Mouse (Mus musculus): ENCODE results near the gene Gimap7.
"Not testable (repeated sequence)": the region's sequence is repeated elsewhere in the genome, so short reads cannot be mapped to it uniquely, and the experiment has no call there.

Gene Gimap7

GRCm38 (mm10) chr6:48718455-48718854 is at the start of gene Gimap7, which contains the start of gene Gm28053:
Gimap7 (plus strand) TSS chr6:48718621.
Gm28053 (plus strand) TSS chr6:48718607.
- DNase-seq (ENCODE audit: extremely low spot score): no peak

- DNase-seq (ENCODE audit: extremely low spot score): no peak
Measured at GRCm38 (mm10) chr6:48669446-48669969, 48.9 kb upstream of the Gimap7 start.

- no peak for DNase-seq (ENCODE audit: extremely low spot score)
Measured at GRCm38 (mm10) chr6:48674291-48675058, 43.9 kb upstream of the Gimap7 start.

- no peak for DNase-seq (ENCODE audit: extremely low spot score)
Measured at GRCm38 (mm10) chr6:48675400-48675930, 43.0 kb upstream of the Gimap7 start.

GRCm38 (mm10) chr6:48675931-48676859 is 42.2 kb upstream of the Gimap7 start, which contains the start of gene Gimap9:
Gimap9 (plus strand) TSS chr6:48676129.
- peak; percentile 45 for DNase-seq (ENCODE audit: extremely low spot score)

GRCm38 (mm10) chr6:48676860-48677415 is 41.5 kb upstream of the Gimap7 start:
- no peak for DNase-seq (ENCODE audit: extremely low spot score)

GRCm38 (mm10) chr6:48677492-48678345 is 40.7 kb upstream of the Gimap7 start:
- DNase-seq (ENCODE audit: extremely low spot score): no peak

GRCm38 (mm10) chr6:48678391-48678790 is 40.0 kb upstream of the Gimap7 start:
- DNase-seq (ENCODE audit: extremely low spot score): no peak

GRCm38 (mm10) chr6:48679701-48680100 is 38.7 kb upstream of the Gimap7 start:
- DNase-seq (ENCODE audit: extremely low spot score): no peak

GRCm38 (mm10) chr6:48680421-48680820 is 38.0 kb upstream of the Gimap7 start:
- DNase-seq (ENCODE audit: extremely low spot score): no peak

GRCm38 (mm10) chr6:48681472-48682090 is 36.8 kb upstream of the Gimap7 start:
- no peak for DNase-seq (ENCODE audit: extremely low spot score)

GRCm38 (mm10) chr6:48682271-48682670 is 36.1 kb upstream of the Gimap7 start:
- no peak for DNase-seq (ENCODE audit: extremely low spot score)

- not testable (repeated sequence) for DNase-seq (ENCODE audit: extremely low spot score)
Measured at GRCm38 (mm10) chr6:48683263-48683821, 35.1 kb upstream of the Gimap7 start.

- no peak for DNase-seq (ENCODE audit: extremely low spot score)
Measured at GRCm38 (mm10) chr6:48684319-48684718, 34.1 kb upstream of the Gimap7 start, which contains the start of gene Gimap4. Gimap4 (plus strand) TSS chr6:48684549.

- no peak for DNase-seq (ENCODE audit: extremely low spot score)
Measured at GRCm38 (mm10) chr6:48684806-48685205, 33.6 kb upstream of the Gimap7 start.

GRCm38 (mm10) chr6:48685251-48685650 is 33.2 kb upstream of the Gimap7 start:
- DNase-seq (ENCODE audit: extremely low spot score): no peak

- DNase-seq (ENCODE audit: extremely low spot score): no peak
Measured at GRCm38 (mm10) chr6:48685694-48686665, 32.4 kb upstream of the Gimap7 start.

- DNase-seq (ENCODE audit: extremely low spot score): no peak
Measured at GRCm38 (mm10) chr6:48687077-48687476, 31.3 kb upstream of the Gimap7 start.

- DNase-seq (ENCODE audit: extremely low spot score): no peak
Measured at GRCm38 (mm10) chr6:48689320-48689719, 29.1 kb upstream of the Gimap7 start.
